Mouse (Mus musculus) heart, embryonic 13.5 days (tissue): ENCODE measurements around the gene Gm14685. TPM values are rescaled to one million over a fixed set of nuclear protein-coding genes. Genes with fewer than 3 reads are reported as not detected.
"Not testable (repeated sequence)": the region's sequence is repeated elsewhere in the genome, so short reads cannot be mapped to it uniquely, and the experiment has no call there.

ENCODE experiments used
- ATAC-seq: fragments of 200-750 bp; cut with Nextera tagmentation; 2 replicates; pipeline ENCODE4 v1.8.0; 2017; ENCODE audit warnings: moderate TSS enrichment; ENCODE audit not compliant: insufficient number of reproducible peaks, low FRiP score, low TSS enrichment; ENCODE audit errors: extremely low read depth
- H3K27ac ChIP-seq: fragments of 300-500 bp; sonication (generic); replicated peaks from 2 replicates; pipeline ENCODE4 v1.5.1; 2015; ENCODE audit warnings: moderate library complexity, mild to moderate bottlenecking, inconsistent platforms
- H3K27me3 ChIP-seq: fragments of 300-500 bp; sonication (generic); replicated peaks from 2 replicates; pipeline ENCODE4 v1.6.1; 2015; ENCODE audit warnings: mild to moderate bottlenecking, inconsistent platforms
- H3K36me3 ChIP-seq: fragments of 300-500 bp; sonication (generic); 2 replicates; pipeline ENCODE4 v1.6.1; 2015; ENCODE audit warnings: mild to moderate bottlenecking, inconsistent platforms
- H3K4me1 ChIP-seq: fragments of 300-500 bp; sonication (generic); 2 replicates; pipeline ENCODE4 v1.6.1; 2015; ENCODE audit warnings: inconsistent platforms
- H3K4me2 ChIP-seq: fragments of 300-500 bp; sonication (generic); 2 replicates; pipeline ENCODE4 v1.6.1; 2015; ENCODE audit warnings: inconsistent platforms, mild to moderate bottlenecking, moderate library complexity
- H3K4me3 ChIP-seq: fragments of 300-500 bp; sonication (generic); 2 replicates; pipeline ENCODE4 v1.5.1; 2015; ENCODE audit warnings: moderate library complexity, mild to moderate bottlenecking, inconsistent platforms
- H3K9ac ChIP-seq: fragments of 300-500 bp; sonication (generic); 2 replicates; pipeline ENCODE4 v1.6.1; 2015; ENCODE audit warnings: inconsistent platforms, mild to moderate bottlenecking, moderate library complexity
- H3K9me3 ChIP-seq: fragments of 300-500 bp; sonication (generic); 2 replicates; pipeline ENCODE4 v1.6.1; 2016; ENCODE audit warnings: inconsistent platforms
- WGBS: fragments of 180-500 bp; shearing (Covaris S2); methylation state at CpG from one replicate; pipeline ENCODE4 v1.1.7; 2015; ENCODE audit warnings: mixed read lengths; 5-methylcytosine and 5-hydroxymethylcytosine counted together
- polyA plus RNA-seq: library from polyadenylated mRNA; unstranded; fragments of >200 nt; fragmentation: Nextera tagmentation; extraction: Ambion mirVana; gene quantifications from 2 replicates; pipeline ENCODE4 v1.2.1, GENCODE M21; 2015

Gm14685 gene
- not detected in 2 replicates for polyA plus RNA-seq

DNA sequence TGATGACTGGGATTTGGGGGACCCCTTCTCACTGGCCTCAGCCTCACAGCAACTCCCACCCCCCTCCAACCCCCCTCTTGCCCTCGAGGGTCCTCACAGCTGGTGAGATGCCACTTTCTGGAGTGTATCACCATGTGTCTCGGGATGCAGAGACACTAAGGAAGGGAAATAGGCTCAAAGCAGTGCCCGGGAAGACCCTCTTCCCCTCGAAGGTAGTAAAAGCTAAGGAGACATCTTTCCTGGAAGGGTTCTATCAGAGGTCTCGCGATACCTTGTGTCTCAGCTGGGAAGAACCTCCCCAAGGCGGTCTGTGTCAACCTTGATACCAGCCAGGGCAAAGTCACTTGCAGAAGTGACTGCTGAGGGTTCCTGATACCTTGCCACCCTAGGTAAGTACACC lies at the start of gene Gm14685:
Gm14685 (plus strand) TSS at position 301 of the 400 bp plus-strand sequence.
- not testable (repeated sequence) for H3K4me2 ChIP-seq, ATAC-seq, H3K9ac ChIP-seq, H3K4me1 ChIP-seq, H3K27me3 ChIP-seq, H3K4me3 ChIP-seq, H3K9me3 ChIP-seq, H3K36me3 ChIP-seq, H3K27ac ChIP-seq
- no CpG with 5 or more reads among the region's 7 CpGs for WGBS

DNA sequence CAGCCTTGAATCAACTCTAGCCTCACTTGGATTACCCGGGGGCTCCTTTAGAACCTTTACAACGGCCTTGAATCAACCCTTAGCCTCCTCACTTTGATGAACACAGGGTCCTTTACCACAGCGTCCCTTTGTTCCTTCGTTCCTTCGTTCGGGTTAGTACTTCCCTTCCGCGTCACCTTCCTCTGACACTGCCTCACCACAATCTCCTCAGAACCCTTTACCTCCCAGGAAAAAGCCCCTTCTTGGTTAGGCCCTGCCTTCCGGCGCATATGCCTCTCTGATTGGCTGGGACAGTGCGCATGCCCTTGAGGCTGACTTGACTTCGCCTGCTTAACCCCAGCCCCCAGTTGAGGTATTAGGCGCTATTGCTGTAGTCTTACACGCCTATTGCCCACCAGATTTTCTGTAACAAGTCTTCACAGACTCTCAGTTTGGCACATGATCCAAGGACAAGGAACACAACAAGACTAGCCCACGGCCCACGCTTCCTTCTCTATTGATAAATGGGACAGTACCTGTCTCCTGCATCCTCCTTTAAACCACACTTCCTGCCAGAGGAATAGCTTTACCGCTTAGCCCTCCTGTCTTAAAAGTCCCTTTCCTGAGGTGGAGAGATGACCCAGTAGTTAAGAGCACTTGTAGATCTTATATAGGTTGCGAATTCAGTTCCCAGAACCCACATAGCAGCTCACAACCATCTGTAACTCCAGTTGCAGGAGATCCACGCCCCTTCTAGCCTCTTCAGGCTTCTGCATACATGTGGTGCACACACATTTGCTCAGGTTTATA lies 34.4 kb upstream of the Gm14685 start, which contains the start of gene Xlr4a:
Xlr4a (minus strand) TSS at position 212 of the 789 bp plus-strand sequence.
- H3K4me1 ChIP-seq, H3K9ac ChIP-seq, H3K27ac ChIP-seq, ATAC-seq, H3K4me3 ChIP-seq, H3K27me3 ChIP-seq, H3K9me3 ChIP-seq, H3K36me3 ChIP-seq, H3K4me2 ChIP-seq: not testable (repeated sequence)
- WGBS: 72% methylated on average over 19 of the region's 19 CpGs

DNA sequence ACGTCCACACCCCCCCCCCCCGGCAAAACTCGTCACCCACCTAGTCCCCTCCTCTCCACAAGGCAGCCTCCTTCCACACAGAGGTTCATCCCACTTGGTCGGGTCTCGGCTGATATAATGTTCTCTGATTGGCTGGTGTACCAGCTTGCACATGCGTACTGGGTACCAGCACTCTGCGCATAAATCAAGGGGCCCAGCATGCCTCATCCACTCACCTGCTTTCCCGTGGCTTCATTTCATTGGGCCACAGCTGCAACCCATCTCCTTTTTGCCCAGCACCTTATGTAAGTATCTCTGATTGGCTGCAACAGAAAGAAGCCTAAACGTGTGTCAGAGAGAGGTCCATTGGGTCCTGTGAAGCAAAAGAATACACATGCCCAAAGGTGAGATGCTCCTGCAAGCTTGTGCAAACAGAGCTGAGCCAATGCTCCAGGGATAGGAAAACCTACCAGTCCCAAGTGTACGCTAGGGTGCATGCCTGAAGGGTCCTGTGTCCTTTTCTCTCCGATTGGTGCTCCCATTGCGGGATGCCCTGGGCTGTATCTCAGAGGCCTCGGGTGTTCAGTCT lies 19.8 kb upstream of the Gm14685 start, which contains the start of gene Xlr3a:
Xlr3a (minus strand) TSS at position 155 of the 568 bp plus-strand sequence.
- not testable (repeated sequence) for H3K36me3 ChIP-seq, H3K4me3 ChIP-seq, H3K9ac ChIP-seq, H3K27ac ChIP-seq, H3K4me2 ChIP-seq, H3K4me1 ChIP-seq, ATAC-seq, H3K27me3 ChIP-seq, H3K9me3 ChIP-seq
- 75% methylated on average over 12 of the region's 13 CpGs for WGBS

DNA sequence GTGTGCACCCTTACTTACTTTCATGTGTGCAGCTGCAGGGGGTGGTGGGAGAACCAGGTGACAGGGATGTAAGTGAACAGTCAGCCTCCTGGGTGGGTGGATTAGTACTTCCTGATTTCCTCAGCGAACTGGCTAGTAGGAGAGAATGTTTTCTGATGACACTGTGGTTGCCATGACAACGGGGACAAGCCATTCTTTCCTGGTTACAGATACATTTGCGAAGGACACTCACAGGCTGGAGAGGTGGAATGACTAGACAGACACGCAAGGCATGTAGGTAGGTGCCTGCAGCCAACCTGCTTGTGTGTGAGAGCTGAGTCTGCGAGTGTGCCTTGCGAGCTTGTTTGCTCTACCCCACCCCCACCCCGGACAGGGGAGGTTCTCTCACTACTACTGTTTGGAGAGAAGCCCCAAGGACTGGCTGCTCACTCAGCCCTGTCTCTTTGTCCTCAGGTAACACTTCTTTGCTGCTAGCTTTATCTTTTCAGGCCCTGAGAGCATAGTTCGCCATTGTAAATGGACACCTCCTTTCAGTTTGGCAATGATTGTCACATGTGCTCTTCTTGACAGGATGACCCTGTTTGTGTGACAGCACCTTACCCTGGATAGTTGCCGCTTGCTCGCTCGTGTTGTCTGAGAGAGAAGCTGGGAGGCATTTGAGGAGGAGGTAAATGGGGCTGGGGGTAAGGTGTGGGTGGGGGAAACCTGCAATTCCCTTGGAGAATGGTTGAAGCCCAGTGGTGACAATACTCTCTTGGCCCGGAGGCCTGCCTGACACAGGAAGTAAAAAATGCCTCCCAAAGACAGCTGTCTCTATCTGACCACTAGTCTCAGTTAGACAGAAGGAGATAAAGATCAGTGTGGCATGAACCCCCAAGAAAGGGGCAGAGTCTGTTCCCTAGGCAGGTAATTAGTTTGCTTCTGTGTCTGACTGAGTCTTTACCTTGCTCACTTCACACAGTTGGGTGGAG lies 6.3 kb downstream of the Gm14685 start:
- H3K9me3 ChIP-seq, H3K27me3 ChIP-seq, H3K36me3 ChIP-seq, H3K27ac ChIP-seq, H3K9ac ChIP-seq, H3K4me1 ChIP-seq, ATAC-seq, H3K4me2 ChIP-seq, H3K4me3 ChIP-seq: not testable (repeated sequence)
- no CpG with 5 or more reads among the region's 12 CpGs for WGBS

DNA sequence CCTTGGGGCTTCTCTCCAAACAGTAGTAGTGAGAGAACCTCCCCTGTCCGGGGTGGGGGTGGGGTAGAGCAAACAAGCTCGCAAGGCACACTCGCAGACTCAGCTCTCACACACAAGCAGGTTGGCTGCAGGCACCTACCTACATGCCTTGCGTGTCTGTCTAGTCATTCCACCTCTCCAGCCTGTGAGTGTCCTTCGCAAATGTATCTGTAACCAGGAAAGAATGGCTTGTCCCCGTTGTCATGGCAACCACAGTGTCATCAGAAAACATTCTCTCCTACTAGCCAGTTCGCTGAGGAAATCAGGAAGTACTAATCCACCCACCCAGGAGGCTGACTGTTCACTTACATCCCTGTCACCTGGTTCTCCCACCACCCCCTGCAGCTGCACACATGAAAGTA lies 26.4 kb downstream of the Gm14685 start:
- H3K4me1 ChIP-seq, H3K27me3 ChIP-seq, H3K4me3 ChIP-seq, H3K4me2 ChIP-seq, ATAC-seq, H3K9ac ChIP-seq, H3K36me3 ChIP-seq, H3K27ac ChIP-seq, H3K9me3 ChIP-seq: not testable (repeated sequence)
- no CpG with 5 or more reads among the region's 7 CpGs for WGBS

DNA sequence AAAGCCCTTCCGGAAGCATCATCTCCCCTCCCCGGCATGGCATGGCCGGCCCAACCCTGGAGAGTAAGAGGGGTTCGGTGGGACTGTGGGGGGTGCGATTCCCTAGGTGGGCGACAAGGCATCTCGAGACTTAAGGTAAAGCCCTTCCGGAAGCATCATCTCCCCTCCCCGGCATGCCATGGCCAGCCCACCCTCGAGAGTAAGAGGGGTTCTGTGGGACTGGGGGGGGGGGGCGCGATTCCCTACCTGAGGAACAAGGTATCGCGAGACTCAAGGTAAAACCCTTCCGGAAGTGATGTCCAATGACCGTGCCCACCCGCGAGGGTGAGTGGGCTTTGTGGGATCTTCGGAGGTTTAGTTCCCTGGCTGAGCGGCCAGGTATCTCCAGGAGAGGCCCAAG lies 31.6 kb downstream of the Gm14685 start, which contains the start of gene Xlr5b:
Xlr5b (plus strand) TSS at position 301 of the 400 bp plus-strand sequence.
- not testable (repeated sequence) for H3K27me3 ChIP-seq, H3K4me1 ChIP-seq, H3K9ac ChIP-seq, ATAC-seq, H3K36me3 ChIP-seq, H3K4me3 ChIP-seq, H3K4me2 ChIP-seq, H3K27ac ChIP-seq, H3K9me3 ChIP-seq
- WGBS: no CpG with 5 or more reads among the region's 20 CpGs

DNA sequence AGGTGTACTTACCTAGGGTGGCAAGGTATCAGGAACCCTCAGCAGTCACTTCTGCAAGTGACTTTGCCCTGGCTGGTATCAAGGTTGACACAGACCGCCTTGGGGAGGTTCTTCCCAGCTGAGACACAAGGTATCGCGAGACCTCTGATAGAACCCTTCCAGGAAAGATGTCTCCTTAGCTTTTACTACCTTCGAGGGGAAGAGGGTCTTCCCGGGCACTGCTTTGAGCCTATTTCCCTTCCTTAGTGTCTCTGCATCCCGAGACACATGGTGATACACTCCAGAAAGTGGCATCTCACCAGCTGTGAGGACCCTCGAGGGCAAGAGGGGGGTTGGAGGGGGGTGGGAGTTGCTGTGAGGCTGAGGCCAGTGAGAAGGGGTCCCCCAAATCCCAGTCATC lies 32.5 kb downstream of the Gm14685 start, which contains the start of gene DXBay18:
DXBay18 (minus strand) TSS at position 101 of the 400 bp plus-strand sequence.
- not testable (repeated sequence) for H3K27me3 ChIP-seq, H3K4me2 ChIP-seq, H3K9ac ChIP-seq, H3K4me3 ChIP-seq, H3K27ac ChIP-seq, H3K4me1 ChIP-seq, ATAC-seq, H3K36me3 ChIP-seq, H3K9me3 ChIP-seq
- WGBS: no CpG with 5 or more reads among the region's 7 CpGs

DNA sequence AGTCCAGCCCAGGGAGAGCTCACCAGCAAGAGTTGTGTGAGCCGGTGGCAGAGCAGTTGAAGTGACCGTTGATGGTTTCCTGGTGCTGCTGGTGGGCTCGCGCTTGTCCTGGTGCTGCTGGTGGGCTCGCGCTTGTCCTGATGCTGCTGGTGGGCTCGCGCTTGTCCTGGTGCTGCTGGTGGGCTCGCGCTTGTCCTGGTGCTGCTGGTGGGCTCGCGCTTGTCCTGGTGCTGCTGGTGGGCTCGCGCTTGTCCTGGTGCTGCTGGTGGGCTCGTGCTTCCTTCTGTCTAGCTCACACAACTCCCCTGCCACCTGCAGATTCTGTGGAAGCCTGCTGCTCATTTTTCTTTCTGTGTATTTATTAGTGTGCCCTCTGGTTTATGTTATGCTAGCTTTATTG lies 60.0 kb downstream of the Gm14685 start, which contains the start of gene Spin2d:
Spin2d (minus strand) TSS at position 101 of the 400 bp plus-strand sequence.
- not testable (repeated sequence) for H3K36me3 ChIP-seq, H3K4me1 ChIP-seq, H3K9ac ChIP-seq, H3K27ac ChIP-seq, H3K9me3 ChIP-seq, ATAC-seq, H3K27me3 ChIP-seq, H3K4me3 ChIP-seq, H3K4me2 ChIP-seq
- WGBS: 44% methylated on average over 4 of the region's 15 CpGs

Other genes with a start within 250 kb of the Gm14685 start
- gene Cetn2, start 198.6 kb upstream of the Gm14685 start, polyA plus RNA-seq: 48.3 and 52.2 TPM in 2 replicates
- 16.2 and 16.6 TPM in 2 replicates for gene Nsdhl, start 198.5 kb upstream of the Gm14685 start, polyA plus RNA-seq
- gene Zfp185, start 129.7 kb upstream of the Gm14685 start, polyA plus RNA-seq: 3.8 and 4.3 TPM in 2 replicates
- gene Pnma5, start 79.9 kb upstream of the Gm14685 start, polyA plus RNA-seq: 0.16 TPM in 1 of 2 replicates, not detected in the other
- not detected in 2 replicates for gene Pnma3, start 52.3 kb upstream of the Gm14685 start, polyA plus RNA-seq
- gene Xlr4a, start 34.6 kb upstream of the Gm14685 start, polyA plus RNA-seq: 0.44 and 0.78 TPM in 2 replicates
- gene Xlr3a, start 20.0 kb upstream of the Gm14685 start, polyA plus RNA-seq: 1.2 and 1.4 TPM in 2 replicates
- gene Xlr5b, start 31.7 kb downstream of the Gm14685 start, polyA plus RNA-seq: not detected in 2 replicates
- gene DXBay18, start 32.4 kb downstream of the Gm14685 start, polyA plus RNA-seq: not detected in 2 replicates
- gene Spin2d, start 59.9 kb downstream of the Gm14685 start, polyA plus RNA-seq: not detected in 2 replicates
- 4.5 and 7.1 TPM in 2 replicates for gene Xlr3b, start 75.2 kb downstream of the Gm14685 start, polyA plus RNA-seq
- gene Xlr4b, start 97.3 kb downstream of the Gm14685 start, polyA plus RNA-seq: 0.52 and 1.0 TPM in 2 replicates
- 8.2 and 8.5 TPM in 2 replicates for gene F8a, start 111.2 kb downstream of the Gm14685 start, polyA plus RNA-seq
- gene Xlr4c, start 126.1 kb downstream of the Gm14685 start, polyA plus RNA-seq: 0.27 TPM in 1 of 2 replicates, not detected in the other
- not detected in 2 replicates for gene Xlr3c, start 148.3 kb downstream of the Gm14685 start, polyA plus RNA-seq
- not detected in 2 replicates for gene Xlr5a, start 175.9 kb downstream of the Gm14685 start, polyA plus RNA-seq
- gene Xlr5c, start 175.9 kb downstream of the Gm14685 start, polyA plus RNA-seq: not detected in 2 replicates
- not detected in 2 replicates for gene Gm45015, start 219.8 kb downstream of the Gm14685 start, polyA plus RNA-seq
- gene Zfp275, start 225.6 kb downstream of the Gm14685 start, polyA plus RNA-seq: 8.0 and 8.7 TPM in 2 replicates